Mouse (Mus musculus): Measurements from ENCODE around the gene Olfr1444. TPM values are rescaled to one million over a fixed set of nuclear protein-coding genes. Genes with fewer than 3 reads are reported as not detected.

Gene Olfr1444
- total and polyA plus RNA-seq, 3 experiments: not detected

DNA sequence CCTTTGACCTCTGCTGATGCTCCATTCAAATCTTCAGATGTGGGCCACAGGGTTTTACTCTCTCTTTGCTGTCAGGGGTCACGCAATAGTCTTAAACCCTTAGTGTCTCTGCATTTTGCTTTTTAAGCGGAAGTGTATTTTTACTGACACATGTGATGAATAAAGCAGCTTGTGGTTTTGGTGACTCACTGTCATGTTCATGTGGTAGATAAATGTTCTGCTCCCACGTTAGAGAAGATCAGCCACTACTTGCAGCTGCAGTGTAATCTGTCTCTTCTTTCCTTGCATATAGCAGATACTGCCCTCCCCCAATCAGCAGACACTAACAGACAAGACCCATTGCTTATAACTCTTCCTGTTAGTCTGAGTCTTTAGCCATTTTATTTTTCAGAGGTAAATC is 23.5 kb upstream of the Olfr1444 start:
- dilution Hi-C loops (cut with MboI; ENCODE audit: extremely low pct_ligation_motif_present, extremely low pct_unique_long_range_greater_than_20kb, low sequenced_read_pairs): no loop called here
- Histone ChIP-seq H3K79me2 (replicated peaks; ENCODE audit: control insufficient read depth, extremely low read depth, insufficient read depth, poor library complexity, severe bottlenecking) (no peaks in the 10 kb centered on the region), H3K9me3 (replicated peaks; ENCODE audit: low read length) (no peaks in the 10 kb centered on the region), H3K4me3 (replicated peaks in 1 of 3; ENCODE audit: low read depth in 2 of 3, low read length in 2 of 3, poor library complexity in 1 of 3) (no peak overlapping the region), H3K36me3 (replicated peaks in 1 of 2; ENCODE audit: control insufficient read depth in 1 of 2, insufficient read depth in 1 of 2, low read length in 1 of 2) (peaks cover 30 to 62% of the 10 kb centered on the region in 2 experiments), H3K27ac (ENCODE audit: insufficient read depth, low read depth) (no peak overlapping the region), H3K27me3 (replicated peaks) (no peaks in the 10 kb centered on the region), H3K4me1 (ENCODE audit: control insufficient read depth in 1 of 2, insufficient read depth in 2 of 2) (no peaks in the 10 kb centered on the region; a peak in 1 of 4 replicates), H3K9ac (ENCODE audit: insufficient read depth, low read depth) (no peak overlapping the region), H3K4me2 (ENCODE audit: insufficient read depth, low read depth, poor library complexity, severe bottlenecking) (no peak overlapping the region)
- DNase-seq (ENCODE audit: extremely low read depth): peak; percentile 56
- TF ChIP-seq ZNF384 (IDR thresholded peaks at IDR 0.05; ENCODE audit: low read depth, low read length) (no peak), ETS1 (conservative IDR thresholded peaks at IDR 0.05; ENCODE audit: low read depth, low read length) (peak; percentile 50; the same call in 1 of the 2 replicates), USF1 (IDR thresholded peaks at IDR 0.05; ENCODE audit: low read depth, low read length) (no peak), BHLHE40 (IDR thresholded peaks at IDR 0.05; ENCODE audit: low read depth, low read length) (0 out of 2 replicates have a peak, but pooled peaks have one; percentile 33), IRF4 (IDR thresholded peaks at IDR 0.05; ENCODE audit: low read depth, low read length) (no peak)
- in situ Hi-C loops (cut with MboI; ENCODE audit: low pct_ligation_motif_present, low pct_unique_long_range_greater_than_20kb, low sequenced_read_pairs): no loop called here

GRCm38 (mm10) chr19:12838507-12838906 is 18.6 kb upstream of the Olfr1444 start:
- DNase-seq (ENCODE audit: extremely low read depth): no peak
- no peak overlapping the region for H3K27ac ChIP-seq (ENCODE audit: insufficient read depth, low read depth)
- no peaks in the 10 kb centered on the region for H3K4me1 ChIP-seq (ENCODE audit: control insufficient read depth in 1 of 2, insufficient read depth in 2 of 2)
- no peak overlapping the region for H3K4me2 ChIP-seq (ENCODE audit: insufficient read depth, low read depth, poor library complexity, severe bottlenecking)
- TF ChIP-seq CHD1 (IDR thresholded peaks at IDR 0.05; ENCODE audit: low read depth, low read length) (no peak), MAZ (IDR thresholded peaks at IDR 0.05; ENCODE audit: low read depth, low read length) (no peak), BHLHE40 (IDR thresholded peaks at IDR 0.05; ENCODE audit: low read depth, low read length) (no peak), HCFC1 (IDR thresholded peaks at IDR 0.05; ENCODE audit: low read depth, low read length) (no peak), ZKSCAN1 (IDR thresholded peaks at IDR 0.05; ENCODE audit: borderline replicate concordance, low read depth, low read length) (no peak), POLR2AphosphoS2 (IDR thresholded peaks at IDR 0.05; ENCODE audit: low read depth, low read length) (no peak), GABPA (IDR thresholded peaks at IDR 0.05; ENCODE audit: insufficient replicate concordance, low read depth, low read length) (no peak), IRF4 (IDR thresholded peaks at IDR 0.05; ENCODE audit: low read depth, low read length) (no peak), UBTF (IDR thresholded peaks at IDR 0.05; ENCODE audit: low read depth, low read length) (no peak), SMC3 (IDR thresholded peaks at IDR 0.05; ENCODE audit: low read depth, low read length) (no peak), JUND (conservative IDR thresholded peaks at IDR 0.05; ENCODE audit: low read depth, low read length) (no peak), SIN3A (IDR thresholded peaks at IDR 0.05; ENCODE audit: low read length) (no peak), JUN (IDR thresholded peaks at IDR 0.05; ENCODE audit: insufficient read depth, low read depth, low read length) (no peak), PAX5 (IDR thresholded peaks at IDR 0.05; ENCODE audit: low read length) (no peak), MEF2A (IDR thresholded peaks at IDR 0.05; ENCODE audit: borderline replicate concordance, low read depth, low read length) (no peak), RCOR1 (conservative IDR thresholded peaks at IDR 0.05; ENCODE audit: low read depth, low read length) (no peak), MAFK (IDR thresholded peaks at IDR 0.05; ENCODE audit: insufficient replicate concordance, low read length) (no peak)
- H3K9ac ChIP-seq (ENCODE audit: insufficient read depth, low read depth): no peak overlapping the region
- dilution Hi-C loops (cut with MboI; ENCODE audit: extremely low pct_ligation_motif_present, extremely low pct_unique_long_range_greater_than_20kb, low sequenced_read_pairs) (no loop called here), in situ Hi-C loops (cut with MboI; ENCODE audit: low pct_ligation_motif_present, low pct_unique_long_range_greater_than_20kb, low sequenced_read_pairs) (no loop called here)
- no peak overlapping the region for H3K4me3 ChIP-seq (replicated peaks in 1 of 3; ENCODE audit: low read depth in 2 of 3, low read length in 2 of 3, poor library complexity in 1 of 3)
- peaks cover 11 to 22% of the 10 kb centered on the region in 2 experiments for H3K36me3 ChIP-seq (replicated peaks in 1 of 2; ENCODE audit: control insufficient read depth in 1 of 2, insufficient read depth in 1 of 2, low read length in 1 of 2)
- H3K27me3 ChIP-seq (replicated peaks): no peaks in the 10 kb centered on the region
- no peaks in the 10 kb centered on the region for H3K9me3 ChIP-seq (replicated peaks; ENCODE audit: low read length)
- no peaks in the 10 kb centered on the region for H3K79me2 ChIP-seq (replicated peaks; ENCODE audit: control insufficient read depth, extremely low read depth, insufficient read depth, poor library complexity, severe bottlenecking)
